Mouse (Mus musculus): ENCODE results near the gene Frmd4b. TPM values are rescaled to one million over a fixed set of nuclear protein-coding genes. Genes with fewer than 3 reads are reported as not detected.

The Frmd4b gene
- polyA plus RNA-seq, 1 experiment from 2014 or later: 15.1 TPM

DNA sequence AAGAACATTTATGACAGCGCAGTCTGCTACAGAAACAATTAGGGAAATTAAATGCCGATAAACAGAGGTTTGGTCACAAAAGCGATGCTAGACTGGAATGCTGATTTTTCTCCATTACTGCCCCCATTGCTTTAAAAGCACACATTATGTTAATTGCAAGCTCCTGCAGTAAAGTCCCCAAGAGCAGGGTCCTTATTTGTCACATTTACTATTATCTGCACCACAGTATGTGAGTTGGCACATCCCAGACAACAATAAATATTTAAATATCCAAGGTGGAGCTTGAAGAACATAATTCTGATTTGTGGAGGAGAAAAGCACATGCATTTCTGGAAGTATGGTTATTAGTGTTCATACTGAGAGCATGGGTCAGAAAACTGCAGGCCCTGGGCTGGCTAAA lies 64.8 kb downstream of the Frmd4b start:
- Histone ChIP-seq H3K27me3 (ENCODE audit: control insufficient read depth, insufficient read depth, low read depth, low read length) (no peaks in the 10 kb centered on the region), H3K27ac (ENCODE audit: low read length) (no peak overlapping the region), H3K9ac (ENCODE audit: low read depth, low read length) (no peak overlapping the region), H3K36me3 (ENCODE audit: control insufficient read depth, insufficient read depth, low read length) (no peaks in the 10 kb centered on the region), H3K4me3 (ENCODE audit: low read depth, low read length) (no peak overlapping the region), H3K4me1 (ENCODE audit: control insufficient read depth, insufficient read depth, low read length) (peaks cover 15% of the 10 kb centered on the region), H3K4me2 (ENCODE audit: low read length) (no peak overlapping the region), H3K9me3 (replicated peaks; ENCODE audit: control insufficient read depth, low read length, poor library complexity, severe bottlenecking) (no peaks in the 10 kb centered on the region)
- WGBS: 55% methylated on average over 3 of the region's 3 CpGs
- no peak for ATAC-seq

- Histone ChIP-seq H3K9ac (ENCODE audit: low read depth, low read length) (no peak overlapping the region), H3K9me3 (replicated peaks; ENCODE audit: control insufficient read depth, low read length, poor library complexity, severe bottlenecking) (no peaks in the 10 kb centered on the region), H3K4me2 (ENCODE audit: low read length) (peak overlapping the region; percentile 26; the same call in 1 of the 2 replicates), H3K4me1 (ENCODE audit: control insufficient read depth, insufficient read depth, low read length) (peaks cover 15% of the 10 kb centered on the region), H3K27ac (ENCODE audit: low read length) (peak overlapping the region; percentile 55), H3K27me3 (ENCODE audit: control insufficient read depth, insufficient read depth, low read depth, low read length) (no peaks in the 10 kb centered on the region), H3K4me3 (ENCODE audit: low read depth, low read length) (no peak overlapping the region), H3K36me3 (ENCODE audit: control insufficient read depth, insufficient read depth, low read length) (no peaks in the 10 kb centered on the region)
- WGBS: 42% methylated on average over 8 of the region's 8 CpGs
- peak; percentile 62; the same call in 1 of the 2 replicates for ATAC-seq
These were observed 65.5 kb downstream of the Frmd4b start for GRCm38 (mm10) chr6:97551884-97552283.

DNA sequence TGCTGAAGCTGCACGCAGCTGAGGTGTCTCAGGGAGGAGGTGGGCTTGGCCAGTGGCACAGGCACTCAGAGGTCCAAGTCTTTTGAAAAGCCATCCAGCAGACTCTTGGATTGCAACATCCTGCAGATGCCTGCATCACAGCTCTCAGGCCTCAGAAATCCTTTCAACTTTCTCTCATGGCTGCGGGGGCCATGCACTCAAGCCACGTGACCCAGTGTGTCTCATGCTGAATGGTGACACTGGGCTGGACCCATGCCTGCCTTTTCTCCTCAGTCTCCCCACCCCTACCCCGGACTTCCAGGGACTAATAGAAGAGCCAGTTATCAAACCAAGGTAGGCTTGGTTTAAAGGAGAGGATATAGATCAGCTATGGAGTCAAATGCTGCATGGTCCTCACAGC lies 66.2 kb downstream of the Frmd4b start:
- H3K27me3 ChIP-seq (ENCODE audit: control insufficient read depth, insufficient read depth, low read depth, low read length): no peaks in the 10 kb centered on the region
- no peaks in the 10 kb centered on the region for H3K36me3 ChIP-seq (ENCODE audit: control insufficient read depth, insufficient read depth, low read length)
- no peaks in the 10 kb centered on the region for H3K9me3 ChIP-seq (replicated peaks; ENCODE audit: control insufficient read depth, low read length, poor library complexity, severe bottlenecking)
- H3K9ac ChIP-seq (ENCODE audit: low read depth, low read length): no peak overlapping the region
- H3K4me1 ChIP-seq (ENCODE audit: control insufficient read depth, insufficient read depth, low read length): peaks cover 15% of the 10 kb centered on the region
- no peak overlapping the region for H3K27ac ChIP-seq (ENCODE audit: low read length)
- no peak for ATAC-seq
- H3K4me2 ChIP-seq (ENCODE audit: low read length): no peak overlapping the region
- no peak overlapping the region for H3K4me3 ChIP-seq (ENCODE audit: low read depth, low read length)
- WGBS: 94% methylated on average over 4 of the region's 4 CpGs

DNA sequence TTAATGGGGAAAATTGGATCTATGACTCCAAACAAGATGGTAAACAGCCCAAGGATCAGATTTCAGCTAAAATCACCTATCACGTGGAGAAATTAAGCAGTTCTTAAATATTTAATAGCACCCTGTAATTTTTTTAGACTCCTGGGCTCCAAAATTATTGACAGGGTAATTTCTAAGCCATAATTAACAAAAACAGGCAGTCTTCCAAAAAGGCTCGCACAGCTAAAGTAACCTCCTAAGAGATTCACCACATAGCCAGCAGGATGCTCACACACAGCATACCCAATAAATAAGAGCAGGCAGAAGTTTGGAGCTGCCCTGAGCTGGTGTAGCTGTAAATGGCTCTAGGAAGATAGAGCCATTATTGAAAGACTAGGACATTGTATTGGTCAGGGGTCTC lies 76.9 kb downstream of the Frmd4b start:
- H3K4me3 ChIP-seq (ENCODE audit: low read depth, low read length): no peak overlapping the region
- no peak overlapping the region for H3K4me2 ChIP-seq (ENCODE audit: low read length)
- ATAC-seq: no peak
- H3K36me3 ChIP-seq (ENCODE audit: control insufficient read depth, insufficient read depth, low read length): no peaks in the 10 kb centered on the region
- no peak overlapping the region for H3K27ac ChIP-seq (ENCODE audit: low read length)
- no peaks in the 10 kb centered on the region; the same call in 1 of the 2 replicates for H3K9me3 ChIP-seq (replicated peaks; ENCODE audit: control insufficient read depth, low read length, poor library complexity, severe bottlenecking)
- H3K9ac ChIP-seq (ENCODE audit: low read depth, low read length): no peak overlapping the region
- WGBS: 82% methylated on average over 2 of the region's 2 CpGs
- H3K4me1 ChIP-seq (ENCODE audit: control insufficient read depth, insufficient read depth, low read length): no peaks in the 10 kb centered on the region
- no peaks in the 10 kb centered on the region for H3K27me3 ChIP-seq (ENCODE audit: control insufficient read depth, insufficient read depth, low read depth, low read length)

DNA sequence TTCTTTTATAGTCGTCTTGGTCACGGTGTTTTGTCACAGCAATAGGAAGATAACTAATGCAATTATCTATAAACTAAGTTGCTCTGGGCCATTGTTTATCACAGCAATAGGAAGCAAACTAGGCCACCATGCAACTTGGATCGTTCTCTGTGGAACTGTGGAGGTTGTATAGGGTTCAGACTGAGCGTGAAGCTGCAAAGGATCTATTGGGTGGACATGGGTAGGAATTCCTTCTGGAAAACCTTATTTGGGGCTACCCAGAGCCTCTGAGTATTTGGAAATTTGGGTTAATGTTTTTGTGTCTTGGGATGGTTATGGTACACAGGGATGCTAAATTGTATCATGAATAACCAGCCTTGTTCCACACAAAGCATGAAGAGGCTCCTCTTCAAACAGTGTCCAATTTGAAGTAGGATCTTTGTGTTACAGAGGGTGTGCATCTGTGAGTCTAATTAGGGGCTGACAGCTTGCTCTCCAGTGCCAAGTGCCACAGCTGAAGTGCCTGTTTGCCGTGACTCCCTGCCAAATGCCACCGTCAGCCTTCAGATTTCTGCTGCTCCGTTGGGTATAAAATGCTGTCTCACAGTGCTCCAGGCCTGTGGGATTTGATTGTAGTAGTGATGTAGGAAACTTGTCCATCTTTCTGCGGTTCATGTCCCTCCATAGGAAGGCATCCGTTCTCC lies 81.4 kb downstream of the Frmd4b start:
- H3K4me1 ChIP-seq (ENCODE audit: control insufficient read depth, insufficient read depth, low read length): no peaks in the 10 kb centered on the region
- H3K4me3 ChIP-seq (ENCODE audit: low read depth, low read length): no peak overlapping the region
- H3K9me3 ChIP-seq (replicated peaks; ENCODE audit: control insufficient read depth, low read length, poor library complexity, severe bottlenecking): no peaks in the 10 kb centered on the region; the same call in 1 of the 2 replicates
- whole genome bisulfite sequencing: 59% methylated on average over 9 of the region's 9 CpGs
- H3K27ac ChIP-seq (ENCODE audit: low read length): peak overlapping the region; percentile 24; the same call in 1 of the 2 replicates
- H3K4me2 ChIP-seq (ENCODE audit: low read length): no peak overlapping the region
- H3K27me3 ChIP-seq (ENCODE audit: control insufficient read depth, insufficient read depth, low read depth, low read length): no peaks in the 10 kb centered on the region
- no peak overlapping the region for H3K9ac ChIP-seq (ENCODE audit: low read depth, low read length)
- H3K36me3 ChIP-seq (ENCODE audit: control insufficient read depth, insufficient read depth, low read length): no peaks in the 10 kb centered on the region
- no peak; the same call in 1 of the 2 replicates for ATAC-seq

- ATAC-seq: no peak
- WGBS: 82% methylated on average over 4 of the region's 4 CpGs
- Histone ChIP-seq H3K27me3 (ENCODE audit: control insufficient read depth, insufficient read depth, low read depth, low read length) (0 out of 2 replicates have a peak, but pooled peaks cover 2% of the 10 kb centered on the region), H3K36me3 (ENCODE audit: control insufficient read depth, insufficient read depth, low read length) (no peaks in the 10 kb centered on the region), H3K9ac (ENCODE audit: low read depth, low read length) (no peak overlapping the region), H3K27ac (ENCODE audit: low read length) (no peak overlapping the region), H3K4me3 (ENCODE audit: low read depth, low read length) (no peak overlapping the region), H3K4me1 (ENCODE audit: control insufficient read depth, insufficient read depth, low read length) (no peaks in the 10 kb centered on the region; the same call in 1 of the 2 replicates), H3K9me3 (replicated peaks; ENCODE audit: control insufficient read depth, low read length, poor library complexity, severe bottlenecking) (no peaks in the 10 kb centered on the region; the same call in 1 of the 2 replicates), H3K4me2 (ENCODE audit: low read length) (no peak overlapping the region)
These were observed 86.3 kb downstream of the Frmd4b start for GRCm38 (mm10) chr6:97531043-97531442.

DNA sequence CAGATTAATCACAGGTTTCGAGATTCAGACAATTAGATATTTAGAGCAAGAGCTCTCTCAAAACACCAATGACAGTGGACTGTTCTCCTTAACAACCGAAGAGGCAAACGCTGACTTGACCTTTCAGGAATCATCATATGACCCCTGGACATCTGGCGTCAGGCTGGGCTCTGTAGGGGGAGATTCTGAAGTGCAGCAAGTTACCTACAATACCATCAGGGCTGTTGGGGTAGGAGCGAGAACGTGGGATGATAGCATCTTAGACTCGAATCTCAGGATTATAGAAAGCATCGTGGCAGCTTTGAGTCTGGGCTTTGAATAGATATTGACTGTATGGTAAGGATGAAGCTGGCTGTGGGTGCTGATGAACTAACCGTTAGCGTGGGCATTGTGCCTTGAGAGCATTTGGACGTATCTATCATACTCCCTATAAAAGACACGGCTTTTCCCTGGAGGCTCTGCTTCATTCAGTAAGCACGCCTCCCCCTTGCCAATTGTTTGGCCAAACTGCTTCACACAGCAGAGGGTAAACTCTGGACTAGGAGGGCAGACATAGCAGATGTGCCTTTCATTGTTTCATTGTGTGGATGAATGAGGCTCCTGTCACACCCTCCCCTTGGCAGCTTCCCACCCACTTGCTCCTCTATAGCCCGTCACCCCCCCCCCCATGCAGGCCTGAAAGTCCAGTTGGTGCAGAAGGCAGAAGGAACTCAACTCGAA lies 88.2 kb downstream of the Frmd4b start:
- no peak for ATAC-seq
- Histone ChIP-seq H3K9me3 (replicated peaks; ENCODE audit: control insufficient read depth, low read length, poor library complexity, severe bottlenecking) (no peaks in the 10 kb centered on the region), H3K4me1 (ENCODE audit: control insufficient read depth, insufficient read depth, low read length) (no peaks in the 10 kb centered on the region; the same call in 1 of the 2 replicates), H3K36me3 (ENCODE audit: control insufficient read depth, insufficient read depth, low read length) (no peaks in the 10 kb centered on the region), H3K4me2 (ENCODE audit: low read length) (no peak overlapping the region), H3K9ac (ENCODE audit: low read depth, low read length) (no peak overlapping the region), H3K27ac (ENCODE audit: low read length) (no peak overlapping the region), H3K27me3 (ENCODE audit: control insufficient read depth, insufficient read depth, low read depth, low read length) (0 out of 2 replicates have a peak, but pooled peaks cover 2% of the 10 kb centered on the region), H3K4me3 (ENCODE audit: low read depth, low read length) (no peak overlapping the region)
- WGBS: 18% methylated on average over 15 of the region's 15 CpGs

DNA sequence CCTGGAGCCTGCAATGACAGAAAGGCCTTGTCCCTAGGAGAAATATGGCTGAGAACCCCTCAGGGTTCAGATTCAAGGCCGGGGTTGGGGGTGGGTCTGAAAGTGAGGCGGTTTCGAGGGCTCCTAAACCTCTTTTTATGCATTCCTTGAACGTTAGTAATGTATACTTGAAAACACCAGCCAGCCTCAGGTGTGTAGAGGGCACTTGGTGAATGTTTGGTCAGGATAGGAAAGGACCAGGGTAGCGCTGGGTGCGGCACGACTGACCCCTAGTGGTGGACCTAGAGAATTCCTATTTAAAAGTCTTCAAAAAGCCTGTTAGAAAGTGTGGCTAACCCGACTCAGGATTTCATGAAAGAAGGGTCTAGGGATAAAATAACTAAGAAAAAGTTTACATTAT lies 91.2 kb downstream of the Frmd4b start:
- ATAC-seq: no peak
- peaks cover 4% of the 10 kb centered on the region; the same call in 1 of the 2 replicates for H3K4me1 ChIP-seq (ENCODE audit: control insufficient read depth, insufficient read depth, low read length)

GRCm38 (mm10) chr6:97523118-97523517 lies 94.2 kb downstream of the Frmd4b start:
- under 1% methylated on average over 11 of the region's 11 CpGs for WGBS
- Histone ChIP-seq H3K4me3 (ENCODE audit: low read depth, low read length) (no peak overlapping the region), H3K4me1 (ENCODE audit: control insufficient read depth, insufficient read depth, low read length) (peaks cover 4% of the 10 kb centered on the region; the same call in 1 of the 2 replicates), H3K27ac (ENCODE audit: low read length) (no peak overlapping the region), H3K4me2 (ENCODE audit: low read length) (peak overlapping the region; percentile 43), H3K9ac (ENCODE audit: low read depth, low read length) (no peak overlapping the region), H3K36me3 (ENCODE audit: control insufficient read depth, insufficient read depth, low read length) (no peaks in the 10 kb centered on the region), H3K27me3 (ENCODE audit: control insufficient read depth, insufficient read depth, low read depth, low read length) (0 out of 2 replicates have a peak, but pooled peaks cover 2% of the 10 kb centered on the region), H3K9me3 (replicated peaks; ENCODE audit: control insufficient read depth, low read length, poor library complexity, severe bottlenecking) (no peaks in the 10 kb centered on the region)
- peak; percentile 36; the same call in 1 of the 2 replicates for ATAC-seq

More for the DNA sequence above, 91.2 kb downstream of the Frmd4b start:
- H3K36me3 ChIP-seq (ENCODE audit: control insufficient read depth, insufficient read depth, low read length): no peaks in the 10 kb centered on the region
- H3K27ac ChIP-seq (ENCODE audit: low read length): no peak overlapping the region
- WGBS: 21% methylated on average over 8 of the region's 8 CpGs
- no peak overlapping the region for H3K9ac ChIP-seq (ENCODE audit: low read depth, low read length)
- H3K27me3 ChIP-seq (ENCODE audit: control insufficient read depth, insufficient read depth, low read depth, low read length): 0 out of 2 replicates have a peak, but pooled peaks cover 2% of the 10 kb centered on the region
- no peaks in the 10 kb centered on the region for H3K9me3 ChIP-seq (replicated peaks; ENCODE audit: control insufficient read depth, low read length, poor library complexity, severe bottlenecking)
- no peak overlapping the region for H3K4me2 ChIP-seq (ENCODE audit: low read length)
- H3K4me3 ChIP-seq (ENCODE audit: low read depth, low read length): no peak overlapping the region

Measured in midbrain, embryonic 16.5 days (tissue).